Mouse (Mus musculus): ENCODE measurements around the gene Insc.

GRCm38 (mm10) chr7:114817879-114818278 lies 74.4 kb downstream of the Insc start:
- TF ChIP-seq GATA1 (IDR thresholded peaks at IDR 0.05; ENCODE audit: borderline replicate concordance, low read length) (no peak), FLI1 (IDR thresholded peaks at IDR 0.05; ENCODE audit: low read length) (no peak)
